Mouse (Mus musculus) kidney, adult 2 months (tissue): ENCODE data around the gene Lrmda.

Experiments
- CTCF ChIP-seq: fragments of 200-500 bp; conservative IDR thresholded peaks from 2 replicates; pipeline ENCODE4 v1.5.1; 2011; ENCODE audit warnings: low read depth, mild to moderate bottlenecking, control low read depth, low read length, moderate library complexity, mixed read lengths; ENCODE audit not compliant: insufficient read depth, insufficient read length
- POLR2A ChIP-seq: fragments of 200-500 bp; IDR thresholded peaks from one replicate; pipeline ENCODE4 v1.6.1; 2011; ENCODE audit warnings: low read depth, low read length, control low read depth

GRCm38 (mm10) chr14:22090778-22091211 is 71.3 kb downstream of the Lrmda start:
- TF ChIP-seq POLR2A, result no peak
- no peak for TF ChIP-seq CTCF
